Mouse (Mus musculus) liver, embryonic 14.5 days (tissue): ENCODE measurements around the gene Isoc2a. TPM values are rescaled to one million over a fixed set of nuclear protein-coding genes. Genes with fewer than 3 reads are reported as not detected.

ENCODE experiments used
- ATAC-seq: fragments of 200-750 bp; cut with Nextera tagmentation; 2 replicates; pipeline ENCODE4 v1.8.0; 2017; ENCODE audit warnings: moderate number of reproducible peaks, mild to moderate bottlenecking, moderate library complexity; ENCODE audit not compliant: insufficient read depth
- DNase-seq, 3 experiments: peaks; one replicate each; pipeline ENCODE4 v3.0.0-alpha.2; 2012 to 2013; ENCODE audit warnings: low read depth in 3 of 3, low spot score in 3 of 3
- H3K27ac ChIP-seq: fragments of 300-500 bp; sonication (generic); 2 replicates; pipeline ENCODE4 v1.5.1; 2014; ENCODE audit warnings: moderate library complexity, mild to moderate bottlenecking, control low read depth, inconsistent platforms
- H3K27me3 ChIP-seq: fragments of 300-500 bp; sonication (generic); 2 replicates; pipeline ENCODE4 v1.6.1; 2014; ENCODE audit warnings: mild to moderate bottlenecking, low read length, moderate library complexity; ENCODE audit not compliant: control insufficient read depth, insufficient read depth
- H3K36me3 ChIP-seq: fragments of 300-500 bp; sonication (generic); replicated peaks from 2 replicates; pipeline ENCODE4 v1.6.1; 2014; ENCODE audit warnings: low read depth; ENCODE audit not compliant: control insufficient read depth, insufficient read depth
- H3K4me1 ChIP-seq, 2 experiments: fragments of 200-500 bp in 1 of 2; fragments of 300-500 bp in 1 of 2; sonication (generic) in 1 of 2; replicated peaks; 2 replicates each; pipeline ENCODE4 v1.6.1; 2012 to 2014; ENCODE audit warnings: antibody characterized with exemption in 1 of 2, inconsistent platforms in 1 of 2, low read length in 1 of 2; ENCODE audit not compliant: control insufficient read depth in 2 of 2, insufficient read depth in 2 of 2
- H3K4me2 ChIP-seq: fragments of 300-500 bp; sonication (generic); 2 replicates; pipeline ENCODE4 v1.6.1; 2014; ENCODE audit warnings: low read depth, mild to moderate bottlenecking, control low read depth, moderate library complexity
- H3K4me3 ChIP-seq, 2 experiments: fragments of 200-500 bp in 1 of 2; fragments of 300-500 bp in 1 of 2; sonication (generic) in 1 of 2; 2 replicates each; pipeline ENCODE4 v1.5.1; 2012 to 2014; ENCODE audit warnings: low read depth in 2 of 2, low read length in 2 of 2, mild to moderate bottlenecking in 2 of 2, control low read depth in 1 of 2, inconsistent platforms in 1 of 2, moderate library complexity in 1 of 2; ENCODE audit not compliant: insufficient read depth in 1 of 2
- H3K9ac ChIP-seq: fragments of 300-500 bp; sonication (generic); replicated peaks from 2 replicates; pipeline ENCODE4 v1.6.1; 2014; ENCODE audit warnings: mild to moderate bottlenecking, control low read depth, moderate library complexity
- H3K9me3 ChIP-seq: fragments of 300-500 bp; sonication (generic); 2 replicates; pipeline ENCODE4 v1.6.1; 2016; ENCODE audit warnings: low read length, mixed read lengths; ENCODE audit not compliant: control insufficient read depth
- CTCF ChIP-seq: IDR thresholded peaks from 2 replicates; pipeline ENCODE4 v1.5.1; 2016; ENCODE audit warnings: antibody characterized with exemption, low read depth, control low read depth
- EP300 ChIP-seq: IDR thresholded peaks from 2 replicates; pipeline ENCODE4 v1.6.1; 2016; ENCODE audit warnings: antibody characterized with exemption, low read depth
- WGBS: fragments of 180-500 bp; shearing (Covaris S2); extraction: QIAGEN DNeasy Blood & Tissue Kit; methylation state at CpG from one replicate; pipeline ENCODE4 v1.1.7; 2014; ENCODE audit not compliant: insufficient replicate concordance; 5-methylcytosine and 5-hydroxymethylcytosine counted together
- polyA plus RNA-seq, 2 experiments: library from polyadenylated mRNA; depleted of rRNA in 1 of 2; stranded (reverse) in 1 of 2; unstranded in 1 of 2; fragments of >200 nt; fragmentation: Nextera tagmentation in 1 of 2; extraction: Ambion mirVana in 1 of 2; gene quantifications; 2 replicates each; pipeline versions ENCODE4 v1.2.1 to v1.2.3; 2012 to 2014

The Isoc2a gene
- polyA plus RNA-seq, 2 experiments: 0.56 to 6.7 TPM

DNA sequence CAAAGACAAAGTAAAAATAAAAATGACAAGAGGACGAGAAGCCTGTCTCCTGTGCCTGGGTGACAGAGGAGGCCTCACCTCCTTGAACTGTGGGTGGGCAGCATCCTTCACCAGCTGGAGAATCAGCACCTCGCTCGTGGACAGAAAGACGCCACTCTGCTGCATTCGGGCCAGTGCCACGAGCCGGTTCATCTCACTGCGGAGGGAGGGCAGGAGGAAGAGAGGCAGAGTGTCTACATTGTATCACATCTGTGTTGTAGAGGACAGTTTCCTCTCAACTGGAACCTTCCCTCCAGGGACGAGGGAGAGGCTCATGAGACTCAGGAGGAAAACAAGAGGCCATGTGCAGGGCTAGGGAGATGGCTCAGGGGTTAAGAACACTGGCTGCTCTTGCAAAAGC, 27.6 kb upstream of the Isoc2a start:
- Histone ChIP-seq H3K4me1 (no peaks in the 10 kb centered on the region), H3K9ac (no peak overlapping the region), H3K36me3 (no peaks in the 10 kb centered on the region), H3K4me3 (no peak overlapping the region), H3K27ac (no peak overlapping the region), H3K9me3 (no peaks in the 10 kb centered on the region), H3K4me2 (no peak overlapping the region), H3K27me3 (peaks cover 19% of the 10 kb centered on the region)
- DNase-seq (no peak), ATAC-seq (no peak)
- TF ChIP-seq CTCF: no peak
- no peak for TF ChIP-seq EP300
- 51% methylated on average over 9 of the region's 9 CpGs for WGBS

DNA sequence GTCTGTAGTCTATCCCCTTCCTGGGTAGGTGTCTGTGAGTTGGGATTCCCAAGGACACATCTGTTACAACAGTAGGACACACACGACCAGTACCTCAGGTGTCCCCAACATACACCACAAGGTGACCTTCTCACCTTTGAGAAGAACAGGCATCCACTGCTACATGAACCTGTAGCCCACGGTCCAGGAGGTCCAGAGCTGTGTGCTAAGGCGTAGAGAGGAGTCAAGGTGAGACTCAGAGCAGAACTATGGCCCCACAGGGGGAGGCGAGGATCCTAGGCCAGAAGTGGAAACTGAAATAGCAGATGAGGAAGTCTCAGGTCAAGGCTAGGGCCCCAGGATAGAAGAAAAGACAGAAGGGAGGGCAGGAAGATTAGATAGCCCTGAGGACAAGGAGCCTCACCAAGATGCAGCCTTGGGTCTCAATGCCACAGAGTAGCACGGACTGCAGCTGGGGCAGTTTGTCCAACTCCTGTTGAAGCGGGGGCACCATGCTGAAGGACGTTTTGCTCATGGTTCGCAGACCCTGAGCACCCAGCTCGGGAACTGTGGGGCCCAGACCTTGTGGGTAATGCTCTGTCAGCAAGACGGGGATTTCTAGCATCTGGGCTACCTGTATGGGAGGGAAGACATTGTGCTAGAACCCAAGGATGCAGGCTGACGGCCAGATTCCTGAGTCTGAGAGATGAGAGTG, 26.2 kb upstream of the Isoc2a start:
- no peak for DNase-seq
- TF ChIP-seq CTCF (no peak), EP300 (no peak)
- WGBS: 47% methylated on average over 11 of the region's 11 CpGs
- ATAC-seq: no peak
- Histone ChIP-seq H3K27ac (no peak overlapping the region), H3K36me3 (no peaks in the 10 kb centered on the region), H3K9me3 (no peaks in the 10 kb centered on the region), H3K4me1 (no peaks in the 10 kb centered on the region), H3K4me2 (no peak overlapping the region), H3K27me3 (peaks cover 5% of the 10 kb centered on the region; the same call in 1 of the 2 replicates), H3K9ac (no peak overlapping the region), H3K4me3 (no peak overlapping the region)

DNA sequence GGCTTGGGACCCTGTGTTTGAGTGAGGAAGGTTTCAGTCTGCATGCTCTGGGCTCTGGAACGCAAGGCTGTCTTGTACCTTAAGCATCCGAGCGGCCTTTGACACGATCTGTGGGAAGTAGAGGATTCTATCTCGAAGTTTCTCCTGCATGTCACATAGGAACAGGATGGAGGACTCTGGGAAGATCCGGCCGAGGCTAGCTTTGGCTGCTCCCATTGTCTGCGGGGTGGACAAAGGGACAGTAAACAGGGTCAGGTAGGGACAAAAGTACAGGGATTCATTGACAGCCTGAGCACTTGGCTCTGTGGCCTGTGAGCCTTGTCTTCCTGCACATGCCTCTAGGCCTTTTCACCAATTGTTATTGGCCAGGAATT, 25.7 kb upstream of the Isoc2a start:
- H3K4me2 ChIP-seq: no peak overlapping the region
- no peak overlapping the region for H3K4me3 ChIP-seq
- H3K36me3 ChIP-seq: no peaks in the 10 kb centered on the region
- no peak for TF ChIP-seq CTCF
- H3K27me3 ChIP-seq: 0 out of 2 replicates have a peak, but pooled peaks cover 2% of the 10 kb centered on the region
- H3K4me1 ChIP-seq: no peaks in the 10 kb centered on the region
- 65% methylated on average over 8 of the region's 8 CpGs for WGBS
- H3K27ac ChIP-seq: no peak overlapping the region
- no peak for ATAC-seq
- H3K9me3 ChIP-seq: no peaks in the 10 kb centered on the region
- no peak for DNase-seq
- H3K9ac ChIP-seq: no peak overlapping the region

DNA sequence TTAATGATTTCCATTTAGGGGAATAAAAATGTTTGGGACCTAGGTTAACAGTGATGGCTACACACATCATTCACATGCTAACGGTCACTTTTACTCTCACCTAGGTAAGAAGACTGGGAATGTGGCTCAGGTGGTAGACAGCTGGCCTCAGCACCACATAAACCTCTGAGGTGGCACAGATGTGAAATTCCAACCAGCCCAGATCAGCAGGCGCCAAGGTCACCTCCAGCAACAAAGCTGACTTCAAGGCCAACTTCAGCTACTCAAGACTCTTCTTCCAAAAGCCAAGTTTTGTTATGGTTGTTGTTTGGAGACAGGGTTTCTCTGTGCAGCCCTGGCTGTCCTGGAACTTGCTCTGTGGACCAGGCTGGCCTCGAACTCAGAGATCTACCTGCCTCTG, 23.3 kb upstream of the Isoc2a start:
- Histone ChIP-seq H3K4me1 (no peaks in the 10 kb centered on the region), H3K9me3 (no peaks in the 10 kb centered on the region), H3K4me2 (no peak overlapping the region), H3K36me3 (no peaks in the 10 kb centered on the region), H3K27me3 (0 out of 2 replicates have a peak, but pooled peaks cover 2% of the 10 kb centered on the region), H3K9ac (no peak overlapping the region), H3K27ac (no peak overlapping the region), H3K4me3 (no peak overlapping the region)
- DNase-seq: no peak
- ATAC-seq: no peak
- TF ChIP-seq CTCF (no peak), EP300 (no peak)
- 46% methylated on average over 3 of the region's 3 CpGs for WGBS

DNA sequence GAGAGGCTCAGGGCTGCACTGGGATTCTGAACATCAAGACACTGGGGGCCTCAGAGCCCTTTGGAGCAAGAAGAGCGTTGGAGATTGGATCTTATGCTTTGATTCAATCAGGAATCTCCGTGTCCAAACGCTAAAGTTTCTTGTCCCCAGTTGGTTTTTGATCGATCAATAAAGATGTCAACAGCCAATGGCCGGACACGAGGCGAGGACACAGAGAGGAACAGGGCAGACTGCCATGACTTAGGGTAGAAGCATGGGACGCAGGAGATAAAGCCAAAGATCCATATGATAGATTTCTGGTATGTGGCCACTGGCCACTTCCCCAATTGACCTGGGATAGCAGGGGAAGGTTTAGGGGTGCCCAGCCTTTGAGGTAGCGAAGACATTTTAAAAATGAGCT, 20.4 kb upstream of the Isoc2a start:
- Histone ChIP-seq H3K4me3 (no peak overlapping the region), H3K27me3 (no peaks in the 10 kb centered on the region), H3K36me3 (no peaks in the 10 kb centered on the region), H3K9me3 (no peaks in the 10 kb centered on the region), H3K4me2 (no peak overlapping the region), H3K9ac (no peak overlapping the region), H3K4me1 (no peaks in the 10 kb centered on the region), H3K27ac (no peak overlapping the region)
- DNase-seq (no peak), ATAC-seq (no peak)
- 50% methylated on average over 9 of the region's 9 CpGs for WGBS
- TF ChIP-seq CTCF (no peak), EP300 (no peak)
